Mouse (Mus musculus) stomach, postnatal 0 days (tissue): Measurements from ENCODE around the gene Adam15.

Experiments used
- CTCF ChIP-seq: IDR thresholded peaks from 2 replicates; pipeline ENCODE4 v1.5.1; 2016; ENCODE audit warnings: antibody characterized with exemption, low read depth, mild to moderate bottlenecking, moderate library complexity
- EP300 ChIP-seq: optimal IDR thresholded peaks from 2 replicates; pipeline ENCODE3; 2016; ENCODE audit warnings: antibody characterized with exemption

- no peak for TF ChIP-seq CTCF
- no peak for TF ChIP-seq EP300
These were observed 46.8 kb upstream of the Adam15 start for GRCm38 (mm10) chr3:89396654-89397005.
